Comparison of ENCODE assay signal across 27 mouse cellular contexts in genomic region chr2:159950369-159950768, GRCm38 (mm10).
DNase-seq lines count a peak whose midpoint lies in the region; ATAC-seq and TF ChIP-seq lines count a peak whose summit lies in the region.
"Had no signal": no experiment of that assay in that cellular context is flagged by ENCODE, and none has a peak within 500 bp of the region (broad histone marks: within the 10 kb centered on the region; RNA-seq: fewer than 3 reads in every experiment).

No protein-coding gene starts in this region.

- no peak for TF ChIP-seq POLR2A in embryonic fibroblast, embryonic 13.5 days (IDR thresholded peaks at IDR 0.05; ENCODE audit: low read depth, low read length)

- H3K36me3 ChIP-seq in embryonic facial prominence, embryonic 14.5 days (ENCODE audit: control insufficient read depth, insufficient read depth, low read length): no peaks in the 10 kb centered on the region
- no peaks in the 10 kb centered on the region for H3K36me3 ChIP-seq in embryonic facial prominence, embryonic 10.5 days (replicated peaks)
- no peaks in the 10 kb centered on the region for H3K36me3 ChIP-seq in limb, embryonic 15.5 days
- H3K36me3 ChIP-seq: embryonic facial prominence, embryonic 12.5 days; forebrain, embryonic 15.5 days; G1E had no signal

- no peaks in the 10 kb centered on the region for H3K9me3 ChIP-seq in embryonic facial prominence, embryonic 14.5 days (ENCODE audit: control insufficient read depth, low read length)
- H3K9me3 ChIP-seq in embryonic facial prominence, embryonic 10.5 days: no peaks in the 10 kb centered on the region
- H3K9me3 ChIP-seq in limb, embryonic 15.5 days: no peaks in the 10 kb centered on the region
- H3K9me3 ChIP-seq: embryonic facial prominence, embryonic 12.5 days; forebrain, embryonic 13.5 days; forebrain, embryonic 15.5 days had no signal

- no peak overlapping the region for H3K4me3 ChIP-seq in embryonic facial prominence, embryonic 14.5 days (ENCODE audit: low read depth, low read length)
- H3K4me3 ChIP-seq in embryonic facial prominence, embryonic 10.5 days: no peak overlapping the region
- H3K4me3 ChIP-seq in embryonic fibroblast, embryonic 13.5 days (ENCODE audit: insufficient read depth, low read length): no peak overlapping the region
- H3K4me3 ChIP-seq in limb, embryonic 15.5 days: no peak overlapping the region
- H3K4me3 ChIP-seq: embryonic facial prominence, embryonic 12.5 days; erythroblast, embryonic 14.5 days; forebrain, embryonic 13.5 days; forebrain, embryonic 15.5 days had no signal

- peak; percentile 54 for DNase-seq in embryonic facial prominence, embryonic 14.5 days (ENCODE audit: low spot score)
- DNase-seq in embryonic facial prominence, embryonic 10.5 days (ENCODE audit: low spot score): no peak
- DNase-seq in adipocyte (ENCODE audit: low spot score): peak; percentile 8
- DNase-seq in ovary, postnatal 14 days (ENCODE audit: low spot score): no peak
- DNase-seq in frontal cortex, postnatal 25 days (ENCODE audit: low spot score in 2 of 2): no peak
- DNase-seq: adrenal gland, adult 2 months; adrenal gland, postnatal 10 days; adrenal gland, postnatal 25 days; B cell, adult 2 months; cerebellum, adult 11 months; cerebellum, adult 18-20 months; cerebellum, adult 8-10 months; cerebellum, adult 9-11 months; cerebellum, postnatal 14 days; cerebellum, postnatal 36 days; embryo, embryonic 11 days; forebrain, postnatal 0 days had no signal

- H3K4me1 ChIP-seq in embryonic facial prominence, embryonic 14.5 days (ENCODE audit: control insufficient read depth, insufficient read depth, low read length): no peaks in the 10 kb centered on the region
- no peaks in the 10 kb centered on the region for H3K4me1 ChIP-seq in embryonic facial prominence, embryonic 10.5 days
- H3K4me1 ChIP-seq in embryonic fibroblast, embryonic 13.5 days (ENCODE audit: control insufficient read depth, insufficient read depth, low read length): no peaks in the 10 kb centered on the region
- H3K4me1 ChIP-seq in limb, embryonic 15.5 days: no peaks in the 10 kb centered on the region
- H3K4me1 ChIP-seq: embryonic facial prominence, embryonic 12.5 days; forebrain, embryonic 13.5 days had no signal

- H3K27me3 ChIP-seq in embryonic facial prominence, embryonic 14.5 days (replicated peaks; ENCODE audit: control insufficient read depth, insufficient read depth, low read length): no peaks in the 10 kb centered on the region
- no peaks in the 10 kb centered on the region for H3K27me3 ChIP-seq in embryonic facial prominence, embryonic 10.5 days (replicated peaks; ENCODE audit: low read depth, poor library complexity, severe bottlenecking)
- H3K27me3 ChIP-seq in limb, embryonic 15.5 days: no peaks in the 10 kb centered on the region
- H3K27me3 ChIP-seq: embryonic facial prominence, embryonic 12.5 days; forebrain, embryonic 13.5 days; forebrain, embryonic 15.5 days; Patski had no signal

- H3K27ac ChIP-seq in embryonic facial prominence, embryonic 14.5 days (replicated peaks; ENCODE audit: low read depth, low read length): no peak overlapping the region
- no peak overlapping the region for H3K27ac ChIP-seq in embryonic facial prominence, embryonic 10.5 days (replicated peaks)
- peak overlapping the region; percentile 3; the same call in 1 of the 2 replicates for H3K27ac ChIP-seq in embryonic fibroblast, embryonic 13.5 days (ENCODE audit: insufficient read depth, low read length)
- H3K27ac ChIP-seq in limb, embryonic 15.5 days: peak overlapping the region; percentile 74
- H3K27ac ChIP-seq: embryonic facial prominence, embryonic 12.5 days; forebrain, embryonic 13.5 days; forebrain, embryonic 15.5 days had no signal

- WGBS in embryonic facial prominence, embryonic 14.5 days: 57% methylated on average over 1 of the region's 1 CpGs
- WGBS in embryonic facial prominence, embryonic 10.5 days: 86% methylated on average over 1 of the region's 1 CpGs
- WGBS in limb, embryonic 15.5 days: 57% methylated on average over 1 of the region's 1 CpGs

- no peak overlapping the region for H3K9ac ChIP-seq in embryonic facial prominence, embryonic 14.5 days (ENCODE audit: low read depth, low read length)
- H3K9ac ChIP-seq in limb, embryonic 15.5 days: no peak overlapping the region
- H3K9ac ChIP-seq: embryonic facial prominence, embryonic 12.5 days; forebrain, embryonic 13.5 days; forebrain, embryonic 15.5 days; forebrain, postnatal 0 days had no signal

- H3K4me2 ChIP-seq in embryonic facial prominence, embryonic 14.5 days (ENCODE audit: low read depth, low read length): no peak overlapping the region
- H3K4me2 ChIP-seq in limb, embryonic 15.5 days: no peak overlapping the region
- H3K4me2 ChIP-seq: embryonic facial prominence, embryonic 12.5 days; forebrain, embryonic 13.5 days; forebrain, embryonic 15.5 days had no signal

- TF ChIP-seq CTCF in embryonic fibroblast, embryonic 13.5 days (IDR thresholded peaks at IDR 0.05; ENCODE audit: borderline replicate concordance, insufficient read depth, low read length): no peak

- no peak for ATAC-seq in embryonic facial prominence, embryonic 14.5 days (ENCODE audit: low read depth)
- ATAC-seq in limb, embryonic 15.5 days (ENCODE audit: insufficient number of reproducible peaks, low FRiP score, low TSS enrichment, low read depth): peak; percentile 63; the same call in 1 of the 2 replicates
- ATAC-seq: activated CD4-positive, CD25-positive, alpha-beta regulatory T cell, adult 4 months; CD4-positive, CD25-positive, alpha-beta regulatory T cell, adult 4 months; forebrain, embryonic 13.5 days; forebrain, embryonic 15.5 days; forebrain, postnatal 0 days; Patski had no signal

Comparison
In these comparisons a context has a peak if more than half of its experiments do, and no peak if none do; other contexts are left out.
1. DNase-seq: peak in embryonic facial prominence, embryonic 14.5 days (single experiment) and adipocyte (single experiment); none in embryonic facial prominence, embryonic 10.5 days (single experiment), ovary, postnatal 14 days (single experiment) and frontal cortex, postnatal 25 days (0 of 2).
2. H3K27ac ChIP-seq: peak in embryonic fibroblast, embryonic 13.5 days (single experiment) and limb, embryonic 15.5 days (single experiment); none in embryonic facial prominence, embryonic 14.5 days (single experiment) and embryonic facial prominence, embryonic 10.5 days (single experiment).